Mouse (Mus musculus): ENCODE data around the gene Rita1. TPM values are rescaled to one million over a fixed set of nuclear protein-coding genes. Genes with fewer than 3 reads are reported as not detected.
A peak's percentile ranks its signal among the peaks of the same experiment; 100 is the strongest.

Gene Rita1
- polyA plus RNA-seq, 1 experiment from 2014 or later = 15.8 TPM

DNA sequence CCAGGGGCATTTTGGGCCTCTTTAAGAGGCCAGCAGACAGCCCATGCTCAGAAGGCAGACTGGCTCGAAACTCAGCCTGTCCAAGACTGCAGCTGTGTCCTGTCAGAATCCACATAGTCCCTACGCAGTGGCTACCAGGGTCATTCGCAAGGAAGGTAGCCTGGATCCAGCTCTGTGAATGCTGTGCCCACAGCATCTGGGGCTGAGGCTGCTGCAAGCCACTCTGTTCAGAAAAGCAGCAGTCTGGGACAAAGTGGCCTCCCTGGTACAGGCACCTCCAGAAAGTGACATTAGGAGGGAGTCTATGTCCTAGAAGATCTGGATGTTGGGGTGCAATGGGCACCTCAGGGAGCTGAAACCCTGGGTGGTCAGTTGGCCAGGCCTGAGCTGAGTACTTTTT is 42.6 kb downstream of the Rita1 start:
- H3K9me3 ChIP-seq (replicated peaks) = no peaks in the 10 kb centered on the region
- H3K27ac ChIP-seq (replicated peaks) = 0 out of 2 replicates have a peak overlapping the region, but pooled peaks have one; percentile 4
- ATAC-seq (ENCODE audit: insufficient number of reproducible peaks, low FRiP score, low TSS enrichment, low read depth) = no peak
- no peak overlapping the region for H3K9ac ChIP-seq
- H3K36me3 ChIP-seq = no peaks in the 10 kb centered on the region
- 86% methylated on average over 3 of the region's 3 CpGs for WGBS
- H3K4me2 ChIP-seq (replicated peaks) = no peak overlapping the region
- peaks cover 72% of the 10 kb centered on the region for H3K4me1 ChIP-seq
- no peak overlapping the region for H3K4me3 ChIP-seq (replicated peaks)
- H3K27me3 ChIP-seq = no peaks in the 10 kb centered on the region

DNA sequence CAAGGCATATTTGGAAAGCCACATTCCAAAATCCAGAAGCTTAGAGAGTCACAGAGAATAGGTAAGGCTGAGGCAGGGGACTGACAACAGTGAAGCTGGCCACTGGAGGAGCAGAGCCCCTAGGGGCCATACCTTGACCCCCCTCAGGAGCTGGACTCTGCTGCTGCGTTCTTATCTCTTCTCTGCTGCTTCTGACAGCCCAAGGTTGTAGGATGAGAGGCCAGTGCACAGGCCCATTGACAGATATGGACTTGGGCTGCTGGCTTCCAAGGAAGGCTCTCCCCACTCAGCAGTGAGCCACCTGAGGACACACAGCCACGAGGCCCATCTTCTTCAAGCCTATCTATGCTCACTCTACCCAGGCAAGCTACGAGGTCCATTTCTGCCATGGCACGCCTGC is 43.4 kb downstream of the Rita1 start:
- WGBS = 83% methylated on average over 4 of the region's 4 CpGs
- ATAC-seq (ENCODE audit: insufficient number of reproducible peaks, low FRiP score, low TSS enrichment, low read depth) = no peak
- no peaks in the 10 kb centered on the region for H3K27me3 ChIP-seq
- no peaks in the 10 kb centered on the region for H3K36me3 ChIP-seq
- no peak overlapping the region for H3K9ac ChIP-seq
- H3K4me1 ChIP-seq = peaks cover 76% of the 10 kb centered on the region
- H3K27ac ChIP-seq (replicated peaks) = peak overlapping the region; percentile 89; the same call in 1 of the 2 replicates
- no peaks in the 10 kb centered on the region for H3K9me3 ChIP-seq (replicated peaks)
- H3K4me3 ChIP-seq (replicated peaks) = no peak overlapping the region
- H3K4me2 ChIP-seq (replicated peaks) = no peak overlapping the region

DNA sequence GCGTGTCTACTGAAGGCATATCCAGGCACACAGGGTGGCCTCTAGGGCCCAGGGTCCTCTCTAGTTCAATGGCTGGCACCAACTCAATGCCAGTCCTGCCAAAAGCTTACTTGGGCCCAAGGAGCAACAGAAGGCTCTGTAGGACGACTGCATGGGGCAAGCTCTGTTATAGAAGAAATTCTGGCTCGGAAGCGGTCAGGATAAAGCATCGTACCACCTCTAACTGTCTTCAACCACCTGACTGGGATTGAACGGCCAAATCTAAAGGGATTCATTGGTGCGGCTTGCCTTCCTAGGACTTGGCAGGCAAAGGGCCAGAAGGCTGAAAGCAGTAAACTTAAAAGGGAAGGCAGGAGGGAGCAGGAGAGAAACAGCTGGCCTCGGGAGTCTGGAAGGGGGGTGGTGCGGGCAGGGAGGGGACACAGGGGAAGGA is 44.0 kb downstream of the Rita1 start:
- Histone ChIP-seq H3K4me2 (replicated peaks) (no peak overlapping the region), H3K4me3 (replicated peaks) (no peak overlapping the region), H3K9me3 (replicated peaks) (no peaks in the 10 kb centered on the region), H3K27ac (replicated peaks) (peak overlapping the region; percentile 89), H3K4me1 (peaks cover 82% of the 10 kb centered on the region), H3K9ac (no peak overlapping the region; the same call in 1 of the 2 replicates), H3K27me3 (no peaks in the 10 kb centered on the region), H3K36me3 (no peaks in the 10 kb centered on the region)
- ATAC-seq (ENCODE audit: insufficient number of reproducible peaks, low FRiP score, low TSS enrichment, low read depth) = no peak
- 39% methylated on average over 9 of the region's 9 CpGs for whole genome bisulfite sequencing

DNA sequence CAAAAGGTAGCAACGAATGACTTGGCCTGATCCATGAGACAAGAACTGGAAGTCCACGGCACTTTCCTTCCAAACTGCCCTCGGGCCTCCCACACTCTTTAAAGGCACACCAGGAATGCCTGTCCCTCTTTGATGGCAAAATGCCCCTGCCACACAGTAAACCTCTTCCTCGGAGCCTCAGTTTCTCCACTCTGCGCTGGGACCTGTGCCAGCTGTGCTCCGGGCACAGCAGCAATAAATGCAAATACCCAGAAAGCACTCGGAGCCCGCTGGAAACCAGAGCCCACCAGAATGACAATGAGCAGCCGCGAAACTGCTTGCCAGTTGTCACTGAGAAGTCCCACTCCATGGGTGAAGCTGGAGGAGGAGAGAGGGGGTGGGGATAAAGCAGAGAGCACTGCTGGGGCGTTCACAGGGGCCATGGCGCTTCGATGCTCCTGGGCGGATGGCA is 44.6 kb downstream of the Rita1 start:
- 29% methylated on average over 14 of the region's 14 CpGs for WGBS

DNA sequence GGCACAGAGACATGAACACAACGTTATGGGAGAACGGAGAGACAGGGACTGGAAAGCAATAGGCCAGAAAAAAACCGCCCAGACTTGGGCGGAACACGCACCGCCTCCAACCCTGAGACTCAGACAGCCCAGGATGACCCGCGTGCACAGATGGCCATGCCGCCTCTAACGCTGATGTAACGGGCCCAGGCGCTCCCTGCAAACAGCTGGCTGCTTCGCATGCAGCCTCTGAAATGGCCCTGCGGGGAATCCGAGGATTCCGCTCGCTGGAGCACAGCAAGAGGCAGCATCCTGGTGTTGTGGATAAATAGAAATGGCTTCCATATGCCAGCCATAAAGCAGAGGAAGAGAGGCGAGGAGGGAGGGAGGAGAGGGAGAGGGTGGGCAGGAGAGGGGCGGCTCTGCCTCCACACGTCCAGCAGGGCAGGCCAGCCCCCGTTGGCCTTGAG is 45.1 kb downstream of the Rita1 start:
- Histone ChIP-seq H3K4me3 (replicated peaks) (no peak overlapping the region), H3K9ac (no peak overlapping the region), H3K4me2 (replicated peaks) (peak overlapping the region; percentile 24), H3K27ac (replicated peaks) (peak overlapping the region; percentile 89), H3K27me3 (no peaks in the 10 kb centered on the region), H3K9me3 (replicated peaks) (no peaks in the 10 kb centered on the region), H3K4me1 (peaks cover 88% of the 10 kb centered on the region), H3K36me3 (no peaks in the 10 kb centered on the region)
- 13% methylated on average over 21 of the region's 21 CpGs for WGBS
- ATAC-seq (ENCODE audit: insufficient number of reproducible peaks, low FRiP score, low TSS enrichment, low read depth) = peak; percentile 55

More for the DNA sequence above, 44.6 kb downstream of the Rita1 start:
- peaks cover 88% of the 10 kb centered on the region for H3K4me1 ChIP-seq
- no peaks in the 10 kb centered on the region for H3K36me3 ChIP-seq
- no peak overlapping the region; the same call in 1 of the 2 replicates for H3K9ac ChIP-seq
- H3K9me3 ChIP-seq (replicated peaks) = no peaks in the 10 kb centered on the region
- peak overlapping the region; percentile 24 for H3K4me2 ChIP-seq (replicated peaks)
- no peak overlapping the region for H3K4me3 ChIP-seq (replicated peaks)
- H3K27me3 ChIP-seq = no peaks in the 10 kb centered on the region
- peak overlapping the region; percentile 89 for H3K27ac ChIP-seq (replicated peaks)
- no peak for ATAC-seq (ENCODE audit: insufficient number of reproducible peaks, low FRiP score, low TSS enrichment, low read depth)

DNA sequence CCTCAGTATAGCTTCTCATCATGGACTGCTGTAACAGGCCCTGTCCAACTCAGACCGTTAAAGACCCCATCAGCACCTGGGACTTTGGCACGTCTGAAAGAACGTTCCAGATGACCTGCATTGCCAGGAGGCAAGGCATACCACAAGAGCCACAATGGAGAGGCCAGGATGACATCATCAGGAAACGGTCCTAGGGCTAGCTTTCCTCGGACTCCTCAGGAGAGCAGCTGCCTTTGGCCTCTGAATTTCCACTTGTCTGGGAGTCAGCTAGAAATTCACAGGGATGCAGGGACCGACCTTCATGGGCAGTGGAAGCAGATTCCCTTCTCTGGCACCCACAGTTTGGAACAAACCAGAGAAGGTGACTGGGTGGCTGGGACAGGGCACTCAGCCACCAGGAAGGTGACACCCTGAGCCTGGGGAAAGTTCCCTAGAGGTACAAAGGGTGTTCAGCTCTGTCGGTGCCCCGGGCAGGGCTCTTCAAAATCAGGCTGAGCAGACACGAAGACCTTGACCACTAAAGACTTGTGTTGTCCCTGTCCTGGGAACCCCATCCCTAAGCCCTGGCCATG is 45.6 kb downstream of the Rita1 start:
- Histone ChIP-seq H3K36me3 (no peaks in the 10 kb centered on the region), H3K27ac (replicated peaks) (peak overlapping the region; percentile 89), H3K9me3 (replicated peaks) (no peaks in the 10 kb centered on the region), H3K27me3 (no peaks in the 10 kb centered on the region), H3K9ac (no peak overlapping the region), H3K4me2 (replicated peaks) (peak overlapping the region; percentile 24), H3K4me1 (peaks cover 86% of the 10 kb centered on the region), H3K4me3 (replicated peaks) (no peak overlapping the region)
- ATAC-seq (ENCODE audit: insufficient number of reproducible peaks, low FRiP score, low TSS enrichment, low read depth) = no peak
- WGBS = 39% methylated on average over 9 of the region's 9 CpGs

DNA sequence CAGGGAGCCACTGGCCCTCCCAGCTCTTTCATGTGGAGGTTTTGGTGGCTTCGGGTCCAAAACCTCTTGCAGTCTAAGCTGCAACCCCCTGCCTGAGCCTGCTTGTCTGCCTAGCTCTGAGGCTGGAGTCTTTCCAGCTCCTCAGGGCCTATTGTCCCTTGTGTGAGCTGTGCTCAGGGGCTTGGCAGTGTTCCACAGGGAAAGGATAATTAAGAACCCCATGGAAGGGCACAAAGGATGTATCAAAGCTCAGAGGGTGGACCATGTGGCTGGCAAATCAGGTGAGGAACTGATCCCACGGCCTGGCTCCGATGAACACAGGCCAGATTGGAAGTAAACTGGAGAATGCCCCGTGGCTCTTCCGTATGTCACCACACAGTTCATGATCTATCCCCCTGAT is 46.3 kb downstream of the Rita1 start:
- H3K27me3 ChIP-seq = no peaks in the 10 kb centered on the region
- ATAC-seq (ENCODE audit: insufficient number of reproducible peaks, low FRiP score, low TSS enrichment, low read depth) = peak; percentile 16; the same call in 1 of the 2 replicates
- H3K36me3 ChIP-seq = no peaks in the 10 kb centered on the region
- H3K4me2 ChIP-seq (replicated peaks) = 0 out of 2 replicates have a peak overlapping the region, but pooled peaks have one; percentile 1
- H3K9me3 ChIP-seq (replicated peaks) = no peaks in the 10 kb centered on the region
- H3K4me1 ChIP-seq = peaks cover 82% of the 10 kb centered on the region
- no peak overlapping the region for H3K9ac ChIP-seq
- H3K4me3 ChIP-seq (replicated peaks) = no peak overlapping the region
- H3K27ac ChIP-seq (replicated peaks) = peak overlapping the region; percentile 89
- WGBS = 51% methylated on average over 5 of the region's 5 CpGs

DNA sequence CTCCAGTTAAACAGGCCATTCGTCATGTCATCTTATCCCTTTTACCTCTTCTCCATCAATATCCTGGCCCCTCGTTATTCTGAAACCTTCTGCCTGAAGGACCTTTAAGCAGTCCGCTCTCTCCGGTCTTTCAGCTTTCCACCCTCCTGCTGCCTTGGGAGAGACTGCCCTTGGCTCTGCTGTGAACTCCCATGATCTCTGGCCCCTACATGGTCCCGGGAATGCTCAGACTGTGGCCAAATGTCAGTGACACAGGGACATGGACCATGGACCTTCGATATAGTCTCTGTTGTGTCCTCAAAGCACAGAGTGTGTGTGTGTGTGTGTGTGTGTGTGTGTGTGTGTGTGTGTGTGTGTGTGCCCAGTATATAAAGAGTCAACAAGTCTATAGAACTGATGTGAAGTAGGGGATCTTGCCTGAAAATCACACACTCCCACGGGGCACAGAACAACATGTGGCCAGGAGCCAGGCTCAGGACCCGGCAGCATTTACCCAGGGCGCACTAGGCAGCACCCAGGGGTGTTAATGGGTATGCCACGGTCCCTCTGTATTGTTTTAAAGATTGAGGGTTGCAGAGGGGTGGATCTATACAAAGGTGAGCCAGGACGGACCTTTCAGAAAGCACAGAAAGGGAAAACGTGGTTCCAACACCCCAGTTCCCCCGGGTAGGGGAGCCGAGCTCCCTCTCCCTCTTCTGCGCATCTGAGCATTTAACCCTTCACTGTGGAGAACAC is 47.1 kb downstream of the Rita1 start:
- no peak overlapping the region for H3K9ac ChIP-seq
- H3K4me3 ChIP-seq (replicated peaks) = no peak overlapping the region
- H3K27me3 ChIP-seq = no peaks in the 10 kb centered on the region
- 37% methylated on average over 15 of the region's 15 CpGs for WGBS
- 0 out of 2 replicates have a peak overlapping the region, but pooled peaks have one; percentile 1 for H3K4me2 ChIP-seq (replicated peaks)
- ATAC-seq (ENCODE audit: insufficient number of reproducible peaks, low FRiP score, low TSS enrichment, low read depth) = no peak
- peak overlapping the region; percentile 55 for H3K27ac ChIP-seq (replicated peaks)
- peaks cover 82% of the 10 kb centered on the region for H3K4me1 ChIP-seq
- no peaks in the 10 kb centered on the region for H3K36me3 ChIP-seq
- no peaks in the 10 kb centered on the region for H3K9me3 ChIP-seq (replicated peaks)

DNA sequence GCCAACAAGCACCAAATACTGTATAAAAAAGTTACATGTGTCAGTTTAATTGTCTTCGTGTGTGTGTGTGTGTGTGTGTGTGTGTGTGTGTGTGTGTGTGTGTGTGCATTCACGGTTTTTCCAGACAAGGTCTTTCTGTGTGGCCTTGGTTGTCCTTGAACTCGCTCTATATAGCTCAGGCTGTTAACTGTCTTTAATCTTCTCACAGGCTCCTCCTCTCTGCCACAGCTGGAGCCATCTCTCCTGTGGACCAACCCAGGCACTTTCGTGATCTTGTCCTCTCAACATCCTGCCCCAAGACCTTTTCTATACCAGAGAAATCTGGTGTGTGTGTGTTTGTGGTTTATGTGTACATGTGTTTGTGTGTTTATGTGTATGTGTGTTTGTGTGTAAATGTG is 48.5 kb downstream of the Rita1 start:
- 23% methylated on average over 4 of the region's 4 CpGs for WGBS
- no peaks in the 10 kb centered on the region for H3K27me3 ChIP-seq
- no peak for ATAC-seq (ENCODE audit: insufficient number of reproducible peaks, low FRiP score, low TSS enrichment, low read depth)
- H3K36me3 ChIP-seq = no peaks in the 10 kb centered on the region
- no peak overlapping the region for H3K4me2 ChIP-seq (replicated peaks)
- no peaks in the 10 kb centered on the region for H3K9me3 ChIP-seq (replicated peaks)
- no peak overlapping the region for H3K9ac ChIP-seq
- peaks cover 82% of the 10 kb centered on the region for H3K4me1 ChIP-seq
- H3K27ac ChIP-seq (replicated peaks) = peak overlapping the region; percentile 90
- no peak overlapping the region for H3K4me3 ChIP-seq (replicated peaks)

DNA sequence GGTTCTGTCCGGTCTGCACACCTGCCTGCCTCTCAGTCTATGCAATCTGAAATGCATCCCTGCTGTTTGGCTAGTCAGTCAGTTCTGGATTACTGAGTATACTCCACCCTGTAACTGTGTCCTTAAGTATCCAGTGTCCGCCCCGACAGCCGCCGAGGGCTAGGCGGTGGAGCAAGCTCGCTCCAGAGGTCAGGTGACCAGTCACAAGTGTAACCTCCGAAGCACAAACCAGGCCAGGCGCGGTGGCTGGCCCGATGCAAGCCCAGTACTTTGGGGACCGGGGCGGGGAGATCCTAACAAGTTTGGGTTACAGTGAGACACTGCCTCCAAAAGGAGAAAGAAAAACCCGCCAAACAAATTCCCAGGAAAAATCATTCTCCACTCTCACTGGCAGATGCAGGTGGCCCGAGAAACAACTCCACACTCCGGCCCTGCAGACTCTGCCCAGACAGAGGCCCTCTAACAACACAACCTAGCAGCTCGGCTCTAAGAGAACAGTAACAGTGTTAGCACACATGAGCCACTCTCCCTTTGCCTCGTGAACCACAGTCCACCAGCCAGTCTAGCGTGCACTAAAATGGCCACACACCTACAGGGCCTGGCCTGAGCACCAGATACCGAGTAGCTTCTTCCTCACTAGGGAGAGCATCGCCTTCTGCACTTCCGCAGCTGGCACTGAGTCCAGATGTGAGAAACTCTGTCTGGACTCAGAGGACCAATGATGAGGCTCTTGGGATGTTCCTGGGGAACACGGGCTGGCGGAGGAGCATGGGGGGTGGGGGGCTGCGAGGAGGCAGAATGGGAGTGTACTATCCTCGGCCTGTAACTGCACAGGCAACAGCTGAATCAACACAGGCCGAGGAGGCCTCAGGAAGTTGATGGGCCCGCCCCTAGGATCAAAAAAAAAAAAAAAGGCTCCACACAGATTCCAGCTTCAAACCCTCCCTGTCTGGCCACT is 49.2 kb downstream of the Rita1 start:
- no peak overlapping the region for H3K9ac ChIP-seq
- WGBS = 32% methylated on average over 28 of the region's 28 CpGs
- H3K27me3 ChIP-seq = no peaks in the 10 kb centered on the region
- no peaks in the 10 kb centered on the region for H3K36me3 ChIP-seq
- H3K4me1 ChIP-seq = peaks cover 82% of the 10 kb centered on the region
- H3K27ac ChIP-seq (replicated peaks) = peak overlapping the region; percentile 90
- peak; percentile 58; the same call in 1 of the 2 replicates for ATAC-seq (ENCODE audit: insufficient number of reproducible peaks, low FRiP score, low TSS enrichment, low read depth)
- 0 out of 2 replicates have a peak overlapping the region, but pooled peaks have one; percentile 11 for H3K4me2 ChIP-seq (replicated peaks)
- H3K9me3 ChIP-seq (replicated peaks) = no peaks in the 10 kb centered on the region
- H3K4me3 ChIP-seq (replicated peaks) = no peak overlapping the region
